Mouse (Mus musculus) myocyte (in vitro differentiated cells): ENCODE results near the gene Sesn2. TPM values are rescaled to one million over a fixed set of nuclear protein-coding genes. Genes with fewer than 3 reads are reported as not detected.

Source experiments
- H3K27me3 ChIP-seq: one replicate; pipeline ENCODE4 v1.6.1; 2011; ENCODE audit not compliant: control insufficient read depth, insufficient read depth, insufficient read length
- H3K36me3 ChIP-seq: one replicate; pipeline ENCODE4 v1.6.1; 2011; ENCODE audit not compliant: control insufficient read depth, insufficient read depth
- H3K4me2 ChIP-seq: one replicate; pipeline ENCODE4 v1.6.1; 2011; ENCODE audit warnings: low read depth, control low read depth
- H3K4me3 ChIP-seq: one replicate; pipeline ENCODE4 v1.5.1; 2011; ENCODE audit warnings: mild to moderate bottlenecking, control low read depth, moderate library complexity
- H3K79me2 ChIP-seq: one replicate; pipeline ENCODE4 v1.6.1; 2011; ENCODE audit not compliant: control insufficient read depth, insufficient read depth
- H3ac ChIP-seq: one replicate; pipeline ENCODE4 v1.6.1; 2011; ENCODE audit not compliant: control insufficient read depth, insufficient read length
- CEBPB ChIP-seq: IDR thresholded peaks from 2 replicates; pipeline ENCODE4 v1.6.1; 2011; ENCODE audit warnings: mild to moderate bottlenecking, moderate library complexity; ENCODE audit not compliant: poor library complexity, insufficient read depth, severe bottlenecking
- E2F4 ChIP-seq: IDR thresholded peaks from one replicate; pipeline ENCODE4 v1.6.1; 2011; ENCODE audit warnings: mild to moderate bottlenecking, control low read depth, moderate library complexity; ENCODE audit not compliant: insufficient read depth
- MAX ChIP-seq: IDR thresholded peaks from one replicate; pipeline ENCODE4 v1.6.1; 2011; ENCODE audit warnings: low read depth, mild to moderate bottlenecking, control low read depth
- MYOD1 ChIP-seq, 3 experiments: IDR thresholded peaks; one replicate each; pipeline ENCODE4 v1.6.1; 2011; ENCODE audit warnings: control low read depth in 2 of 3, low read depth in 2 of 3, mild to moderate bottlenecking in 2 of 3, moderate library complexity in 1 of 3; ENCODE audit not compliant: insufficient read length in 2 of 3, control insufficient read depth in 1 of 3
- MYOG ChIP-seq, 3 experiments: IDR thresholded peaks; one replicate each; pipeline ENCODE4 v1.6.1; 2011; ENCODE audit warnings: control low read depth in 2 of 3, low read depth in 2 of 3, mild to moderate bottlenecking in 2 of 3; ENCODE audit not compliant: insufficient read length in 2 of 3, control insufficient read depth in 1 of 3, insufficient read depth in 1 of 3
- POLR2A ChIP-seq: IDR thresholded peaks from one replicate; pipeline ENCODE4 v1.6.1; 2011; ENCODE audit warnings: low read depth, mild to moderate bottlenecking, control low read depth, moderate library complexity; ENCODE audit not compliant: insufficient read length
- POLR2AphosphoS2 ChIP-seq: IDR thresholded peaks from one replicate; pipeline ENCODE4 v1.6.1; 2011; ENCODE audit warnings: low read depth, control low read depth; ENCODE audit not compliant: insufficient read length
- REST ChIP-seq: IDR thresholded peaks from one replicate; pipeline ENCODE4 v1.6.1; 2011; ENCODE audit warnings: mild to moderate bottlenecking, control low read depth, moderate library complexity; ENCODE audit not compliant: insufficient read depth, insufficient read length
- SRF ChIP-seq: IDR thresholded peaks from one replicate; pipeline ENCODE4 v1.6.1; 2011; ENCODE audit warnings: low read depth; ENCODE audit not compliant: control insufficient read depth, insufficient read length
- TCF12 ChIP-seq: IDR thresholded peaks from one replicate; pipeline ENCODE4 v1.6.1; 2011; ENCODE audit warnings: mild to moderate bottlenecking, control low read depth; ENCODE audit not compliant: poor library complexity, insufficient read depth, severe bottlenecking
- TCF3 ChIP-seq: IDR thresholded peaks from one replicate; pipeline ENCODE4 v1.6.1; 2011; ENCODE audit warnings: low read depth, control low read depth; ENCODE audit not compliant: insufficient read length
- USF1 ChIP-seq: IDR thresholded peaks from one replicate; pipeline ENCODE4 v1.6.1; 2011; ENCODE audit warnings: low read depth, mild to moderate bottlenecking, control low read depth, moderate library complexity
- polyA plus RNA-seq: library from polyadenylated mRNA; unstranded; fragments of >200 nt; fragmentation: generic; extraction: Trizol; gene quantifications from one replicate; pipeline ENCODE4 v1.2.1, GENCODE M21; 2012; ENCODE audit warnings: missing spikeins

Gene Sesn2
- polyA plus RNA-seq, 1 experiment: 71.5 TPM

- peak overlapping the region; percentile 99 for H3K4me3 ChIP-seq
- H3K4me2 ChIP-seq: peak overlapping the region; percentile 93
These were observed 3.1 kb downstream of the Sesn2 start for GRCm38 (mm10) chr4:132507210-132507609.

GRCm38 (mm10) chr4:132506250-132506649 is 4.1 kb downstream of the Sesn2 start:
- H3K4me3 ChIP-seq: peak overlapping the region; percentile 99
- peaks cover 21% of the 10 kb centered on the region for H3K36me3 ChIP-seq
- peak overlapping the region; percentile 93 for H3K4me2 ChIP-seq

More at GRCm38 (mm10) chr4:132507210-132507609, 3.1 kb downstream of the Sesn2 start:
- Histone ChIP-seq H3ac (no peak overlapping the region), H3K79me2 (peaks cover 79% of the 10 kb centered on the region), H3K36me3 (peaks cover 16% of the 10 kb centered on the region), H3K27me3 (no peaks in the 10 kb centered on the region)
- TF ChIP-seq TCF12 (no peak), POLR2AphosphoS2 (no peak), E2F4 (no peak), MYOD1 (IDR thresholded peaks at IDR 0.05; ENCODE audit: control insufficient read depth in 1 of 3, insufficient read length in 2 of 3, low read depth in 2 of 3) (no peak), REST (no peak), MAX (no peak), USF1 (no peak), TCF3 (no peak), CEBPB (no peak), MYOG (IDR thresholded peaks at IDR 0.05; ENCODE audit: control insufficient read depth in 1 of 3, insufficient read depth in 1 of 3, insufficient read length in 2 of 3, low read depth in 2 of 3) (no peak)

GRCm38 (mm10) chr4:132505800-132506199 is 4.5 kb downstream of the Sesn2 start:
- peak overlapping the region; percentile 24 for H3K4me2 ChIP-seq
- H3K4me3 ChIP-seq: peak overlapping the region; percentile 99
- no peak overlapping the region for H3ac ChIP-seq
- peaks cover 26% of the 10 kb centered on the region for H3K36me3 ChIP-seq
- TF ChIP-seq TCF12 (no peak), USF1 (no peak), POLR2A (no peak), MYOG (IDR thresholded peaks at IDR 0.05; ENCODE audit: control insufficient read depth in 1 of 3, insufficient read depth in 1 of 3, insufficient read length in 2 of 3, low read depth in 2 of 3) (no peak), SRF (no peak), TCF3 (no peak), E2F4 (no peak), MYOD1 (IDR thresholded peaks at IDR 0.05; ENCODE audit: control insufficient read depth in 1 of 3, insufficient read length in 2 of 3, low read depth in 2 of 3) (no peak), POLR2AphosphoS2 (no peak), CEBPB (no peak), MAX (no peak), REST (no peak)
- H3K79me2 ChIP-seq: peaks cover 80% of the 10 kb centered on the region
- H3K27me3 ChIP-seq: no peaks in the 10 kb centered on the region

More at GRCm38 (mm10) chr4:132506250-132506649, 4.1 kb downstream of the Sesn2 start:
- Histone ChIP-seq H3K27me3 (no peaks in the 10 kb centered on the region), H3K79me2 (peaks cover 80% of the 10 kb centered on the region), H3ac (no peak overlapping the region)
- TF ChIP-seq REST (no peak), MYOG (IDR thresholded peaks at IDR 0.05; ENCODE audit: control insufficient read depth in 1 of 3, insufficient read depth in 1 of 3, insufficient read length in 2 of 3, low read depth in 2 of 3) (no peak), POLR2AphosphoS2 (no peak), SRF (no peak), USF1 (no peak), CEBPB (no peak), MAX (no peak), MYOD1 (IDR thresholded peaks at IDR 0.05; ENCODE audit: control insufficient read depth in 1 of 3, insufficient read length in 2 of 3, low read depth in 2 of 3) (no peak), TCF3 (no peak), POLR2A (no peak), E2F4 (no peak), TCF12 (no peak)

- Histone ChIP-seq H3K4me3 (no peak overlapping the region), H3K27me3 (no peaks in the 10 kb centered on the region), H3ac (no peak overlapping the region), H3K4me2 (peak overlapping the region; percentile 24), H3K36me3 (peaks cover 32% of the 10 kb centered on the region), H3K79me2 (peaks cover 86% of the 10 kb centered on the region)
- TF ChIP-seq USF1 (no peak), POLR2AphosphoS2 (peak; percentile 12)
These were observed 5.1 kb downstream of the Sesn2 start for GRCm38 (mm10) chr4:132505034-132505738.

- no peak overlapping the region for H3K4me3 ChIP-seq
- no peaks in the 10 kb centered on the region for H3K27me3 ChIP-seq
- no peak overlapping the region for H3K4me2 ChIP-seq
- no peak overlapping the region for H3ac ChIP-seq
- peaks cover 69% of the 10 kb centered on the region for H3K79me2 ChIP-seq
- peaks cover 36% of the 10 kb centered on the region for H3K36me3 ChIP-seq
- TF ChIP-seq MYOG (IDR thresholded peaks at IDR 0.05; ENCODE audit: control insufficient read depth in 1 of 3, insufficient read depth in 1 of 3, insufficient read length in 2 of 3, low read depth in 2 of 3) (no peak), POLR2A (peak; percentile 32), SRF (no peak), TCF12 (no peak), REST (no peak), POLR2AphosphoS2 (peak; percentile 25), TCF3 (no peak), USF1 (no peak), MYOD1 (IDR thresholded peaks at IDR 0.05; ENCODE audit: control insufficient read depth in 1 of 3, insufficient read length in 2 of 3, low read depth in 2 of 3) (no peak), E2F4 (no peak), CEBPB (no peak), MAX (no peak)
These were observed 7.0 kb downstream of the Sesn2 start for GRCm38 (mm10) chr4:132503344-132503743.
